Mouse (Mus musculus) lung, postnatal 25 days (tissue): ENCODE measurements around the gene Kbtbd7.
A peak's percentile ranks its signal among the peaks of the same experiment; 100 is the strongest.
"Not testable (repeated sequence)": the region's sequence is repeated elsewhere in the genome, so short reads cannot be mapped to it uniquely, and the experiment has no call there.

ENCODE experiments used
- DNase-seq: peaks from one replicate; pipeline ENCODE4 v3.0.0; 2022; ENCODE audit warnings: low spot score

Kbtbd7 gene

DNA sequence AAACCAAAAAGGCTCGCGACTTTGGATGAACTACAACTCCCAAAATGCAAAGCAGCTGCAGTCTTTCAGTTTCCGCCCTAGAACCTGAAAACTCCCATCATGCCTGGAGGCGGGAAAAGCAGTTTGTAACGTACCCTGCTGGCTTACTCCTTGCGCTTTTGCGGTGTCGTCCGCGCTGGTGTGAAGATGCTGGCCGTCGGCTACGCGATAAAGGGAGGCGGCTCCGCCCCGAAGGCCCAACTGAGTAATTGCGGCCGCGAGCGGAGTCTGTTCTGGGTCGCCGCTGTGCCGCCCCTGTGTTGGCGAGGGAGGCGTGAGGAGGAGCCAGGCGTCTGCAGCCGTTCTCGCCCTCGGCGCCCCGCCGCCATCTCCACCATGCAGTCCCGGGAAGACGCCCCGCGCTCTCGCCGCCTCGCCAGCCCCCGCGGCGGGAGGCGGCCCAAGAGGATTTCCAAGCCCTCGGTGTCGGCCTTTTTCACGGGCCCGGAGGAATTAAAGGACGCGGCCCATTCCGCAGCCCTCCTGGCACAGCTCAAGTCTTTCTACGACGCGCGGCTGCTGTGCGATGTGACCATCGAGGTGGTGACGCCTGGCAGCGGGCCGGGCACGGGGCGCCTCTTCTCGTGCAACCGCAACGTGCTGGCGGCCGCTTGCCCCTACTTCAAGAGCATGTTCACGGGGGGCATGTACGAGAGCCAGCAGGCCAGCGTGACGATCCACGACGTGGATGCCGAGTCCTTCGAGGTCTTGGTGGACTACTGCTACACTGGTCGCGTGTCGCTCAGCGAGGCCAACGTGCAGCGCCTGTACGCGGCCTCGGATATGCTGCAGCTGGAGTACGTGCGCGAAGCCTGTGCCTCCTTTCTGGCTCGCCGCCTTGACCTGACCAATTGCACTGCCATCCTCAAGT, 25.6 kb downstream of the Kbtbd7 start, which contains the start of gene Kbtbd6:
TSS of gene Kbtbd6 (plus strand) at position 155 of the 910 bp plus-strand sequence.
- peak; percentile 80 for DNase-seq

DNA sequence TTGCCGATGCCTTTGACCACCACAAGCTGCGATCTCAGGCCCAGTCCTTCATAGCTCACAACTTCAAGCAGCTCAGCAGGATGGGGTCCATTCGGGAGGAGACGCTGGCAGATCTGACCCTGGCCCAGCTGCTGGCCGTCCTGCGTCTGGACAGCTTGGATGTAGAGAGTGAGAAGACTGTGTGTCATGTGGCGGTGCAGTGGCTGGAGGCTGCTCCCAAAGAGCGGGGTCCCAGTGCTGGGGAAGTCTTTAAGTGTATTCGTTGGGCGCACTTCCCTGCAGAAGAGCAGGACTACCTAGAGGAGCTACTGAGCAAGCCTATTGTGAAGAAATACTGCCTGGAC, 26.3 kb downstream of the Kbtbd7 start:
- DNase-seq: not testable (repeated sequence)

DNA sequence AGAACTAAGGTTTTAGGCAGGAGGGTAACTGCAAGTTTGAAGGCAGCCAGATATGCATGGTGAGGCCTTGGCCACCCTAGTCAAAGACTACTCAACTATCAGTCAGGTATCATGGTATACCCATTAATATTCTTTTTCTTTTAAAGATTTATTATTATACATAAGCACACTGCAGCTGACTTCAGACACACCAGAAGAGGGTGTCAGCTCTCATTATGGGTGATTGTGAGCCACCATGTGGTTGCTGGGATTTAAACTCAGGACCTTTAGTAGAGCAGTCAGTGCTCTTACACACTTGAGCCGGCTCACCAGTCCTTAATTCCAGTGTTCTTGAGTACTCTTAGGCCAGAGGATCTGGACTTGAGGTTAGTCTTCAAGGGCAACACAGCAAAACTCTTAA, 34.1 kb downstream of the Kbtbd7 start:
- no peak for DNase-seq

DNA sequence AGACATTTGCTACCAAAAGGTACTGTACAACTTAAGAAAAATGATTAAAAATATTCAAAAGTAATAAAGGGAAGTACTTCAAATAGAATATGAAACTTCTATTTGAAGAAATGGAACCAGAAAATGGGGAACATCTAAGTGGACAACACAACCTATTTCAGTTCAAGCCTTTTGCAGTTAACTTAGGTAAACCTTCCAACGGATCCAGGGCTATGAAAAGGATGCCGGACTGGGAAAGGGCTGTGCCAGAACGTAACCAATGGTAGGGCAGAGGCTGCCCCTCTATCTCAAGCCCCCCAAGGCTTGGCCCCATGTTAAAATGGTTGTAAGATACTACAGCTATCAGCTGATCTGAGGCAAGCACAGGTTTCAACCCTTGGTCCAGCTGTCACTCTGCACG, 34.7 kb downstream of the Kbtbd7 start:
- no peak for DNase-seq

DNA sequence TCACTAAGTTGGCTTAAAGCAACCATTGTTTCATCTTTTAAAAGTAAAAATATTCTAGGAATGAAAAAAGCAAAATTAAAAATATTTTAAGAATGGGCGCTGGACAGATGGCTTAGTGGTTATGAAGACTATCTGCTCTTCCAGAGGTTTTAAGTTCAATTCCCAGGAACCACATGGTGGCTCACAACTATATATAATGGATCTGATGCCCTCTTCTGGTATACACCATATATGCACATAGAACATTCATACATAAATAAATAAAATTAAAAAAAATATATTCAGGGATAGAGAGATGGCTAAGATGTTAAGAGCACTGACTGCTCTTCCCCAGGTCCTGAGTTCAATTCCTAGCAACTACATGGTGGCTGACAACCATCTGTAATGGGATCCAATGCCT, 39.3 kb downstream of the Kbtbd7 start:
- no peak for DNase-seq

DNA sequence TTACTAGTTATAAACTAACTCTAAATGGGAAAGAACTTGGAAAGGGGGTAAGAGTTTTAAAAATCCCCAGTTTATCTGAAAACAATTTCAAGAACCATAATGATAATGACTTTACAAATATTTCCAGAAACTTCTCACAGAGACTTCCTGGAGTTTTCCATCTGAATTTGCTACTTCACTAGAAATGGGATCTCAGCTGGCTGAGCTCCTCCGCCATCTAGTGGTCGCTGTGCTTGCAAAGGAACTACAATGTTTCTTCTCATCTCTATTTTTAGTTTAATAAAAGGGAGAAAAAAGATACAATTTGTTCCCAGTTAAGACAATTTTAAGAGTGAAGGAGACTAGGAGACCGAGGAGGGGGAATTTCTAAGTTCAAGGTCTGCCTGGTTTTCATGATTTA, 41.3 kb downstream of the Kbtbd7 start:
- peak; percentile 53 for DNase-seq

DNA sequence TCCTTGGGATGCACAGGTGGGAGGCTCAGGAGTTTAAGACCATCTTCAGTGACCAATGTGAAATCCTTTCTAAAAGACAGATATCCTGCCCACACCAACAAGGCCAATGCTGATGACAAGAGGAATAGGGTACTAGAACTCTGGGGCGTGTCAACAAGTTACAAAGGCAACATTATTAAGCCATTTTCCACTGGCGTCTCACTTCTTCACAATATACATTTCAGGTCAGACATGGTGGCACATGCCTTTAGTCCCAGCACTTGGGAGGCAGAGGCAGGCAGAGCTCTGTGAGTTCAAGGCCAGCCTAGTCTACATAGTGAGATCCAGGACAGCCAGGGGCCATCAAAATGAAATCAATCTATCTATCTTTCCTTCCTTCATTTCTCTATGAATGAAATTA, 47.1 kb downstream of the Kbtbd7 start:
- DNase-seq: no peak
